ENCODE assay signal across 8 mouse cellular contexts in the genomic region with DNA sequence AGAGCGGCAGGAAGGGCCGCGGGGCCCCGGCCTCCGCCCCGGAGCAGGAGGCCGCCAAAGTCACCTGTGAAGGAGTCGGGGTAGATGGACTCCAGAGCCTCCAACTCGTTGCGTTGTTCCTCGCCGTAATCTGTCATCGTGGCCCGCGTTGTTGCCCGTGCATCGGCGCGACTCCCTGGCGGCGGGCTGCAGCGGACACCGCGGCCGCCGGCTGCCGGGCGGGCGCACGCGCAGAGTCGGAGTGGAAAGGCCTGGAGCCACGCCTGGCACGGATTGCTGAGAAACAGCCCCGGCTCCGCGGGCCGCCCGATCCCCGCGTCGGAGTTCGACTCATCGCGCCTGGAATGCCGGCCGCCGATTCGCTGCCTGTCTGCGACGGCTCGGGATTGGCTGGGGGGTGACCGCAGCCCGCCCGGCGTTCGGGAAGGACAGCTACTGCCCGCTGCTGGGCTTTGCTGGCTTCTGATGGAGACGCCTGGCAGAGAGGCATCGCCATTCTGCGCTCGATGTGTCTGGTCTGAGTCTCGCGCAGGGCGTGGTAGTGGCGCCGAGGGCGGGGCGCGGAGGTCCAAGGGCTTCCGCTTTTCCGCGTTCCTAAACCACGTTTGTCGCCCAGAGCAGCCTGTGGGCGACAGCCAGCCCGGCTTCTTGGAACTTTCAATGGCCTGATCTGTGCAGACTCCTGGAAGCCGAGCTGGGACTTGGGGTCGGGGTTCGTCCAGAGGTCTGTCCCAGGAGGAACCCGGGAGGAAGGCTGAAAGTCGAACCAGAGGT. TPM values are rescaled to one million over a fixed set of nuclear protein-coding genes. Genes with fewer than 3 reads are reported as not detected.
DNase-seq lines count a peak whose midpoint lies in the region; ATAC-seq lines count a peak whose summit lies in the region.

A gene (minus strand): TSS at position 323 of the 774 bp plus-strand sequence.

- under 1% methylated on average over 82 of the region's 82 CpGs for WGBS in hindbrain, embryonic 14.5 days

- peak within 1 kb of the TSS; percentile 94 for H3K27ac ChIP-seq in hindbrain, embryonic 14.5 days

- H3K36me3 ChIP-seq in hindbrain, embryonic 14.5 days (replicated peaks; ENCODE audit: control insufficient read depth, insufficient read depth) = no peaks in the 10 kb centered on the region

- H3K9ac ChIP-seq in hindbrain, embryonic 14.5 days = peak within 1 kb of the TSS; percentile 90

- peaks cover 17% of the 10 kb centered on the region for H3K4me1 ChIP-seq in hindbrain, embryonic 14.5 days (replicated peaks; ENCODE audit: control insufficient read depth, insufficient read depth, low read length)

- DNase-seq in R1 (ENCODE audit: low read depth, low spot score) = peak; percentile 97
- DNase-seq in cerebellum, postnatal 25 days = peak; percentile 98 to 99
- DNase-seq in frontal cortex, postnatal 25 days (ENCODE audit: low spot score in 2 of 2) = peak; percentile 93 to 94
- peak; percentile 94 for DNase-seq in hindbrain, embryonic 14.5 days (ENCODE audit: low spot score)
- DNase-seq in layer of hippocampus, postnatal 36 days = peak; percentile 98 to 99
- DNase-seq in lung, postnatal 36 days = peak; percentile 98
- peak; percentile 99 for DNase-seq in retina, postnatal 1 day
- peak; percentile 98 for DNase-seq in urinary bladder, adult 18-20 months (ENCODE audit: low spot score in 2 of 2)

- H3K4me2 ChIP-seq in hindbrain, embryonic 14.5 days (replicated peaks) = peak within 1 kb of the TSS; percentile 61

- no peaks in the 10 kb centered on the region for H3K9me3 ChIP-seq in hindbrain, embryonic 14.5 days (ENCODE audit: control insufficient read depth, low read length)

- peak within 1 kb of the TSS; percentile 99 for H3K4me3 ChIP-seq in hindbrain, embryonic 14.5 days (replicated peaks; ENCODE audit: low read length)

- H3K27me3 ChIP-seq in hindbrain, embryonic 14.5 days (ENCODE audit: control insufficient read depth, insufficient read depth, low read length) = no peaks in the 10 kb centered on the region

- ATAC-seq in hindbrain, embryonic 14.5 days (ENCODE audit: low FRiP score) = peak; percentile 100

RNA-seq across cellular contexts. Expression of the gene that starts here (rescaled TPM):
- 131 and 136 TPM in 2 replicates for polyA plus RNA-seq in hindbrain, embryonic 14.5 days (2014; fragmentation: Nextera tagmentation; extraction: Ambion mirVana)
- total RNA-seq in layer of hippocampus, postnatal 36 days (2021) = 100 to 1,000 TPM; 101 to 103 TPM

Comparison
In these comparisons a context has a peak if more than half of its experiments do, and no peak if none do; other contexts are left out.
1. Peak in every context shown above with its lines: DNase-seq, ATAC-seq, H3K4me3 ChIP-seq and H3K27ac ChIP-seq.